Mouse (Mus musculus): ENCODE data around the gene Sla2. TPM values are rescaled to one million over a fixed set of nuclear protein-coding genes. Genes with fewer than 3 reads are reported as not detected.

Gene Sla2
- under 1 TPM; 0.18 to 0.51 TPM for total RNA-seq (2023)

DNA sequence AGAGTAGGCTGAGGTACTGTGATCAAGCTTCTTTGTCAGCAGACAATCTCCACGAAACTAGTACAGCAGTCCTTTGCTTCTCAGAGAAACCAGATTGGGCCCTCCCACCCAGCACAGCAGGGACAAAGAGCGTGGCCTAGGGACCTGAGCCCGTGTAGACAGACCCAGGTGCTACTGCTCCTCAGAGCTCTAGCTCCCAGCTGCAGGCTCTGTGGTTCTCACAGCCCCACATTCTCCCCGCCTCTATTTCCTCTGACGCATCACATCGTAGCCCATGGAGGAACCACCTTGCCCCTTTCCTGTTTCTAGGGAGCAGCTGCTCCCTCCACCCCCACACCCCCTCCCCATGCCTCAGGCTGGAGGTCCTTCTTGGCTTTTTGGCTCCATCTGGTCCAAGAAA, at the start of gene Sla2:
Gene Sla2 (minus strand): TSS at position 176 of the 400 bp plus-strand sequence.

DNA sequence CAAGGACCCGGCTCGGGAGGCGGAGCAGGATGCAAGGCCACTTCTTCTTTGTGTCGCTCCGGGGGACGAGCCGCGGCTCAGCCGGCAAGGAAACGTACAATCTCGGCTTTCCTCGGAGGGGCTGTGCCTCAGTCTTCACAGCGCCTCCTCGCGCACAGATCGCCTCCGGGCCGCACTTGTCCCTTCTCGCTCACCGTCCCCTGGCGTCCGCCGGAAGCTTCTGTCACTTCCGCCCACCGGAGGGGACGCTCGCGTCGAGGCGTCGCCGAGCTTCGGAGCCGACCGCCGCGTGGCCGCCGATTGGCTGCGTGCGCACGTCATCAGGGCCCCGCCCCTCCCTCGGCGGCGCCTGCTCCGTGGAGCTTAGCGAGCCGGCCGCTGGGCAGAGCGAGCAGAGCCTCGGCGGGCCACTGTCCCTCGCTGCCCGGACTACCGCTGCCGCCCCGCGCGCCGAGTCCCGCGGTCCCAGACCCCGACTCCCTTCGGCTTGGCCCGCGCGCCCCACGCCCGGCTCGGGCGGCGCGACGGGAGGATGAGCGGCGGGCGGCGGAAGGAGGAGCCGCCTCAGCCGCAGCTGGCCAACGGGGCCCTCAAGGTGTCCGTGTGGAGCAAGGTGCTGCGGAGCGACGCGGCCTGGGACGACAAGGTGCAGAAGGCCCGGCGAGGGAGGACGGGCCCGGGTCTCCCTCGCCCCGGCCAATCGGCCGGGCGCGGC, 24.1 kb downstream of the Sla2 start, which contains the start of gene Rab5if:
Gene Rab5if (plus strand): TSS at position 357 of the 715 bp plus-strand sequence.

DNA sequence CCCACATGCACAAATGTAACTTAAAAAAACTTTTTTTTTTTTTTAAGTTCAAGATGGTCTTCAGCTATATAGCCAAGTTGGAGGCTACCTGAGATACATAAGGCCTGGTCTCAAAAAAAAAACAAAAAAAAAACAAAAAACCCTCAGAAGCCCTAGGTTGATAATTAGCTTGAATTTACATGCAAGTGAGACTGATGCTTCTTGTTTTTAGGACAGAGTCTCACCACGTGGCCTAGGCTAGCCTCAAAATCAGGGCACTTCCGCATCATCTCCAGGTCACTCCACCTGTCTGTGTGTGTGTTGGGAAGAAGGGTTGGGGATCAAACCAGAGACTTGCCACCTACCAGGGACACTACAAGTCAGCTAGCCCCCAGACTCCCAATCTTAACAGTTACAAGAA, 29.2 kb downstream of the Sla2 start, which contains the start of gene 4930518I15Rik:
Gene 4930518I15Rik (minus strand): TSS at position 112 of the 400 bp plus-strand sequence.

GRCm38 (mm10) chr2:156839319-156840191, 47.4 kb downstream of the Sla2 start, which contains the start of gene Tgif2:
Gene Tgif2 (plus strand): TSS chr2:156840007.

Other genes with a start within 250 kb of the Sla2 start
- 1 to 10 TPM; 1.1 to 1.4 TPM for gene Myl9, start 111.8 kb downstream of the Sla2 start, total RNA-seq (2023)
- gene Tgif2, start 47.2 kb downstream of the Sla2 start, total RNA-seq (2023): 10 to 100 TPM; 10.9 to 19.3 TPM
- 1 to 10 TPM; 4.9 to 6.1 TPM for gene 4930518I15Rik, start 29.2 kb downstream of the Sla2 start, total RNA-seq (2023)
- gene Rab5if, start 24.1 kb downstream of the Sla2 start, total RNA-seq (2023): 100 to 1,000 TPM; 309 to 329 TPM
- 10 to 100 TPM; 11.6 to 15.5 TPM for gene Ndrg3, start 104.9 kb upstream of the Sla2 start, total RNA-seq (2023)
- 10 to 100 TPM; 25.5 to 27.4 TPM for gene Dsn1, start 120.0 kb upstream of the Sla2 start, total RNA-seq (2023)
- gene Soga1, start 192.1 kb upstream of the Sla2 start, total RNA-seq (2023): 1 to 10 TPM; 2.8 to 3.3 TPM
- not detected for gene Tldc2, start 199.9 kb upstream of the Sla2 start, total RNA-seq (2023)
- gene Samhd1, start 248.1 kb upstream of the Sla2 start, total RNA-seq (2023): 100 to 1,000 TPM; 570 to 583 TPM